Mouse (Mus musculus) neutrophil, adult 5-6 weeks (primary cell): ENCODE measurements around the gene Lrrc56. TPM values are rescaled to one million over a fixed set of nuclear protein-coding genes. Genes with fewer than 3 reads are reported as not detected.

ENCODE experiments used
- ATAC-seq: fragments of 151-379, 151-347 bp; 2 replicates; pipeline ENCODE4 v1.8.0; 2017; ENCODE audit warnings: mild to moderate bottlenecking, moderate TSS enrichment; ENCODE audit not compliant: insufficient number of reproducible peaks, poor library complexity, low FRiP score, severe bottlenecking; ENCODE audit errors: extremely low read depth
- total RNA-seq: library from RNA; stranded (forward); fragments of 200-1000 nt; gene quantifications from 2 replicates; pipeline ENCODE4 v1.2.3, GENCODE M21; 2017

Lrrc56 gene
- total RNA-seq, 1 experiment from 2014 or later: 1.9 TPM

GRCm38 (mm10) chr7:141214310-141214709 is 20.4 kb downstream of the Lrrc56 start:
- no peak for ATAC-seq

GRCm38 (mm10) chr7:141215101-141215879 is 21.3 kb downstream of the Lrrc56 start, which contains the start of gene Rassf7:
TSS of gene Rassf7 (plus strand) at chr7:141215860.
- peak; percentile 92 for ATAC-seq

- no peak for ATAC-seq
Observed at GRCm38 (mm10) chr7:141215880-141216733, 22.1 kb downstream of the Lrrc56 start.

GRCm38 (mm10) chr7:141216894-141217293 is 22.9 kb downstream of the Lrrc56 start:
- ATAC-seq: no peak

- ATAC-seq: no peak
Observed at GRCm38 (mm10) chr7:141217343-141218013, 23.5 kb downstream of the Lrrc56 start.

- ATAC-seq: no peak
Observed at GRCm38 (mm10) chr7:141218141-141218540, 24.2 kb downstream of the Lrrc56 start.

- ATAC-seq: no peak
Observed at GRCm38 (mm10) chr7:141218557-141219133, 24.7 kb downstream of the Lrrc56 start.

- no peak for ATAC-seq
Observed at GRCm38 (mm10) chr7:141219558-141220099, 25.7 kb downstream of the Lrrc56 start.

GRCm38 (mm10) chr7:141220377-141220776 is 26.4 kb downstream of the Lrrc56 start:
- ATAC-seq: no peak

- ATAC-seq: peak; percentile 83
Observed at GRCm38 (mm10) chr7:141221249-141222125, 27.5 kb downstream of the Lrrc56 start.

GRCm38 (mm10) chr7:141222126-141222467 is 28.1 kb downstream of the Lrrc56 start:
- ATAC-seq: no peak

- no peak for ATAC-seq
Observed at GRCm38 (mm10) chr7:141222696-141223215, 28.8 kb downstream of the Lrrc56 start.

GRCm38 (mm10) chr7:141226535-141226934 is 32.6 kb downstream of the Lrrc56 start:
- no peak for ATAC-seq

- ATAC-seq: no peak
Observed at GRCm38 (mm10) chr7:141227796-141228195, 33.8 kb downstream of the Lrrc56 start.

- peak; percentile 97 for ATAC-seq
Observed at GRCm38 (mm10) chr7:141228279-141229067, 34.5 kb downstream of the Lrrc56 start, which contains the start of gene Phrf1. TSS of gene Phrf1 (plus strand) at chr7:141228784.

GRCm38 (mm10) chr7:141229702-141230101 is 35.7 kb downstream of the Lrrc56 start:
- ATAC-seq: no peak

GRCm38 (mm10) chr7:141230570-141230969 is 36.6 kb downstream of the Lrrc56 start:
- no peak for ATAC-seq
